Mouse (Mus musculus) heart, postnatal 0 days (tissue): ENCODE measurements at regions not wholly inside any gene's neighbourhood (a gene's known extent, or its start where the extent isn't known, plus 50 kb on each side); places are given as distances from the start of the nearest gene placed in this dataset.

Experiments used
- CTCF ChIP-seq: IDR thresholded peaks from 2 replicates; pipeline ENCODE4 v1.5.1; 2016; ENCODE audit warnings: antibody characterized with exemption, control low read depth, low read depth
- EP300 ChIP-seq: IDR thresholded peaks from 2 replicates; pipeline ENCODE4 v1.6.1; 2016; ENCODE audit warnings: antibody characterized with exemption, low read depth

DNA sequence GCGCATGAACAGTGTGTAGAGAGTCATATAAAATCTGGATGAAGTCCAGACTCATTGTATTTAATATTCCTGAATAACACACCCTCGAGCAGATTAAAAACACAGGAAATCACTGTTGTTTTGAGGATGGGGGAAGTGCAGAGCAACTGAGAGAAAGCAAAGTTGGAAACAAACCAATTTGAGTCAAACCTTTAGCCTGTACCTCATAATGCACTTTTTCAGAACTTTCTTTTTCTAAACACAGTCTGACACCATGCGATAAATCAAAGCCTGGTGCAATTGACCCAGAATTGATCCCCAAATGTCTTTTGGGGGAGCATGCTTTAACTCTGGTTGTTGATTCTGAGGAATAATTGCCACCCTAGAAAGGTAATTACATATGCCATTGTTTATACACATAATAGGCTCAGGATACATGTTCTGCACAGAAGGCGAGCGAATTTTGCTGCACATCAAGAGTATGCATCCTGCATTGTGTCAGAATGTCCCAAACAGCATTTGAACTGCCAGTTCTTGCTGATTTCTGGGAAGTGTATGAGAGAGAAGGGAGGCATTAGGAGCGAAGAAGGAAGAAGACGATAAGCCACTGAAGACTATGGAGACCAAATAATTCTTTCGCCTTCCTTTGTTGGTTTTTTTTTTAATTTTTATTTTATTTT lies 245.3 kb upstream of the Nr2f1 start:
- no peak for TF ChIP-seq CTCF
- TF ChIP-seq EP300 = no peak
